Mouse (Mus musculus) embryonic stem cell, embryonic (primary cell): Measurements from ENCODE around the gene Prim2.
"Not testable (repeated sequence)": the region's sequence is repeated elsewhere in the genome, so short reads cannot be mapped to it uniquely, and the experiment has no call there.

ENCODE experiments used
- CTCF ChIA-PET, 4 experiments: fragments of 300-600 bp in 2 of 4; fragments of 350-600 bp in 2 of 4; sonication (Branson Sonifier 250); formaldehyde crosslinking; loops; one replicate each; lab custom pipeline; 2022; ENCODE audit warnings: inconsistent platforms in 2 of 4; lab: Charles Lee
- POLR2A ChIA-PET, 4 experiments: fragments of 300-600 bp in 2 of 4; fragments of 350-600 bp in 2 of 4; sonication (Branson Sonifier 250); formaldehyde crosslinking; loops; one replicate each; lab custom pipeline; 2022; ENCODE audit warnings: antibody characterized with exemption in 4 of 4, inconsistent platforms in 1 of 4; lab: Charles Lee

The Prim2 gene

GRCm38 (mm10) chr1:33636421-33637195 lies 33.0 kb downstream of the Prim2 start:
- ChIA-PET POLR2A (interaction anchor here in 3 of 4 experiments (0.5 to 1.9 kb wide), 12 partner anchors 12 to 531 kb away, joined by 3 to 9 read pairs (median 4); no protein-coding TSS in a partner anchor), CTCF (interaction anchor here in 1 of 4 experiments (0.6 kb wide), 1 partner anchor 14 kb away, joined by 3 read pairs; no protein-coding TSS in a partner anchor)

- CTCF ChIA-PET, result not testable (repeated sequence)
- POLR2A ChIA-PET, result interaction anchor here in 1 of 4 experiments (0.8 kb wide), 1 partner anchor 539 kb away, joined by 3 read pairs; no protein-coding TSS in a partner anchor
Observed at GRCm38 (mm10) chr1:33631002-33631618, 38.5 kb downstream of the Prim2 start.

- CTCF ChIA-PET, result no interaction called here
- POLR2A ChIA-PET, result interaction anchor here in 1 of 4 experiments (0.7 kb wide), 1 partner anchor 13 kb away, joined by 4 read pairs; no protein-coding TSS in a partner anchor
Observed at GRCm38 (mm10) chr1:33627803-33628202, 41.8 kb downstream of the Prim2 start.

GRCm38 (mm10) chr1:33627070-33627469 lies 42.5 kb downstream of the Prim2 start:
- POLR2A ChIA-PET, result interaction anchor here in 1 of 4 experiments (0.7 to 0.9 kb wide), 2 partner anchors 11 to 12 kb away, joined by 3 to 4 read pairs; no protein-coding TSS in a partner anchor
- CTCF ChIA-PET, result no interaction called here

- POLR2A ChIA-PET, result interaction anchor here in 1 of 4 experiments (1.4 kb wide), 1 partner anchor 31 kb away, joined by 4 read pairs; no protein-coding TSS in a partner anchor
- CTCF ChIA-PET, result interaction anchor here in 1 of 4 experiments (0.6 kb wide), 1 partner anchor 87 kb away, joined by 3 read pairs; no protein-coding TSS in a partner anchor
Observed at GRCm38 (mm10) chr1:33624900-33625299, 44.7 kb downstream of the Prim2 start.

GRCm38 (mm10) chr1:33624441-33624840 lies 45.2 kb downstream of the Prim2 start:
- POLR2A ChIA-PET, result no interaction called here
- CTCF ChIA-PET, result interaction anchor here in 1 of 4 experiments (0.6 kb wide), 1 partner anchor 86 kb away, joined by 3 read pairs; no protein-coding TSS in a partner anchor

GRCm38 (mm10) chr1:33621791-33622190 lies 47.8 kb downstream of the Prim2 start:
- POLR2A ChIA-PET, result interaction anchor here in 3 of 4 experiments (0.5 to 2.0 kb wide), 18 partner anchors 9 to 286 kb away, joined by 3 to 9 read pairs (median 3); partner anchors contain the start of genes Bend6 (in 1 of the 3) and Prim2 (in 1 of the 3)
- CTCF ChIA-PET, result interaction anchor here in 2 of 4 experiments (0.8 kb wide), 2 partner anchors 10 to 64 kb away, joined by 3 to 5 read pairs; no protein-coding TSS in a partner anchor

- ChIA-PET POLR2A (no interaction called here), CTCF (no interaction called here)
Observed at GRCm38 (mm10) chr1:33620091-33620788, 49.4 kb downstream of the Prim2 start.

- CTCF ChIA-PET, POLR2A ChIA-PET: not testable (repeated sequence)
Observed at GRCm38 (mm10) chr1:33616642-33617041, 53.0 kb downstream of the Prim2 start.

GRCm38 (mm10) chr1:33612100-33612499 lies 57.5 kb downstream of the Prim2 start:
- ChIA-PET POLR2A (interaction anchor here in 2 of 4 experiments (0.7 to 1.1 kb wide), 2 partner anchors 10 kb away, joined by 3 read pairs; no protein-coding TSS in a partner anchor), CTCF (interaction anchor here in 1 of 4 experiments (1.5 kb wide), 1 partner anchor 10 kb away, joined by 5 read pairs; no protein-coding TSS in a partner anchor)

- CTCF ChIA-PET, result no interaction called here
- POLR2A ChIA-PET, result interaction anchor here in 1 of 4 experiments (0.9 to 1.6 kb wide), 2 partner anchors 12 kb away, joined by 3 to 5 read pairs; no protein-coding TSS in a partner anchor
Observed at GRCm38 (mm10) chr1:33610026-33610721, 59.4 kb downstream of the Prim2 start.

- CTCF ChIA-PET, result interaction anchor here in 1 of 4 experiments (1.2 kb wide), 1 partner anchor 55 kb away, joined by 3 read pairs; no protein-coding TSS in a partner anchor
- POLR2A ChIA-PET, result no interaction called here
Observed at GRCm38 (mm10) chr1:33608133-33608532, 61.5 kb downstream of the Prim2 start.

GRCm38 (mm10) chr1:33604087-33604699 lies 65.4 kb downstream of the Prim2 start:
- ChIA-PET POLR2A (interaction anchor here in 1 of 4 experiments (1.4 kb wide), 1 partner anchor 18 kb away, joined by 6 read pairs; no protein-coding TSS in a partner anchor), CTCF (interaction anchor here in 1 of 4 experiments (0.6 kb wide), 1 partner anchor 459 kb away, joined by 3 read pairs; no protein-coding TSS in a partner anchor)

GRCm38 (mm10) chr1:33599698-33600097 lies 69.9 kb downstream of the Prim2 start:
- ChIA-PET POLR2A (interaction anchor here in 1 of 4 experiments (0.8 kb wide), 1 partner anchor 10 kb away, joined by 3 read pairs; no protein-coding TSS in a partner anchor), CTCF (no interaction called here)

GRCm38 (mm10) chr1:33599019-33599667 lies 70.5 kb downstream of the Prim2 start:
- CTCF ChIA-PET, result no interaction called here
- POLR2A ChIA-PET, result interaction anchor here in 1 of 4 experiments (0.8 to 1.3 kb wide), 2 partner anchors 10 to 11 kb away, joined by 3 read pairs; no protein-coding TSS in a partner anchor

- ChIA-PET CTCF (no interaction called here), POLR2A (interaction anchor here in 1 of 4 experiments (0.6 kb wide), 1 partner anchor 229 kb away, joined by 3 read pairs; no protein-coding TSS in a partner anchor)
Observed at GRCm38 (mm10) chr1:33597043-33597442, 72.6 kb downstream of the Prim2 start.
